Mouse (Mus musculus) liver, adult 2 months (tissue): ENCODE measurements around the gene Zfp46.

Experiments
- CTCF ChIP-seq: fragments of 200-500 bp; IDR thresholded peaks from 2 replicates; pipeline ENCODE4 v1.5.1; 2011; ENCODE audit warnings: low read depth, low read length, control low read depth
- POLR2A ChIP-seq: fragments of 200-500 bp; IDR thresholded peaks from 2 replicates; pipeline ENCODE4 v1.6.1; 2011; ENCODE audit warnings: low read length, control low read depth; ENCODE audit not compliant: insufficient read depth; ENCODE audit errors: extremely low read depth

DNA sequence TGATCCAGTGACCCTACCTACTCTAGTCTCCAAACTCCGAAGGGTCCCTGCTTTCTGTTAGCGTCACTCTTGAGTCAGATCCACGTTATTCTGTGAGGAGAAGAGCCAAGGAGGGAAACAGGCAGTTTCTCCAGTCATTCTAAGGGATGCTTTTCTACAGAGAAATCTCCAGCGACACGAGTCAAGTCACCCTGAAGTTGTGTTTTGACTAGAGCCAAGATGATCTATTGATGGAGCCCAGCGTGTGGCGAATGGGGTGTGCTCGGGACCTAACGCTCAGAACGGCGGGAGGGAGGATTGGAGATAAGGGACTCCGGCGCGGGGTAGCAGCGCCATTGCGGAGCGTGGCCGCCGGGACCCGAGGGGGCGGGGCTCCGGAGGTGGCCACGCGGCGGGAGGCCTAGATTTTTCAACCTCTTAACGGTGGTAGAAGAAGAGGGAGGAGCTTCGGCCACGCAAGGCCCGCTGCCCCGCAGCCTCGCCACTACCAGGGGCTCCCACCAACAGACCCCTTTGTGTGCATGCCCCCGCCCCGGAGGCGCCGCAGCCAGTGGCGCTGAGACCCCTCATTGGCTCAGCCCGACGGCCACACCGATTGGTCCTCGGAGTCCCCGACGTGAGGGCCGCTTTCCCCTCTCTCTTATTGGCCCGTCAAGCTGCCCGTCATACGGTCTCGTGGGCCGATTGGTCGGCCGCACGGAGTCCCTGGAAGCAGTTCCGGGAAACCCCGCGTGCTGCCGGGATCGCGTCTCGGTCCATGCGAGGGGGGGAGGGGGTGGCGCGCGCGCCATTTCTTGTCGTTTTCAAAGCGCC, 26.0 kb downstream of the Zfp46 start, which contains the start of gene Hnrnpr:
- TF ChIP-seq CTCF (no peak), POLR2A (peak; percentile 33)
